Mouse (Mus musculus) neutrophil, adult 5-6 weeks (primary cell): ENCODE measurements around the gene Gm19426. TPM values are rescaled to one million over a fixed set of nuclear protein-coding genes. Genes with fewer than 3 reads are reported as not detected.

Source experiments
- ATAC-seq: fragments of 151-379, 151-347 bp; 2 replicates; pipeline ENCODE4 v1.8.0; 2017; ENCODE audit warnings: mild to moderate bottlenecking, moderate TSS enrichment; ENCODE audit not compliant: insufficient number of reproducible peaks, poor library complexity, low FRiP score, severe bottlenecking; ENCODE audit errors: extremely low read depth
- total RNA-seq: library from RNA; stranded (forward); fragments of 200-1000 nt; gene quantifications from 2 replicates; pipeline ENCODE4 v1.2.3, GENCODE M21; 2017

The Gm19426 gene
- total RNA-seq, 1 experiment from 2014 or later = not detected

GRCm38 (mm10) chr2:84758542-84759127, 15.2 kb upstream of the Gm19426 start:
- no peak for ATAC-seq

GRCm38 (mm10) chr2:84757026-84757682, 13.7 kb upstream of the Gm19426 start:
- ATAC-seq = no peak

- ATAC-seq = no peak
These were observed 12.8 kb upstream of the Gm19426 start for GRCm38 (mm10) chr2:84756245-84756644.

- ATAC-seq = no peak
These were observed 6.7 kb upstream of the Gm19426 start for GRCm38 (mm10) chr2:84750115-84750514.

GRCm38 (mm10) chr2:84744126-84744525, 671 bp upstream of the Gm19426 start:
- ATAC-seq = no peak

- no peak for ATAC-seq
These were observed 788 bp downstream of the Gm19426 start for GRCm38 (mm10) chr2:84742451-84743283.

GRCm38 (mm10) chr2:84741841-84742450, 1.5 kb downstream of the Gm19426 start:
- no peak for ATAC-seq

- ATAC-seq = no peak
These were observed 2.7 kb downstream of the Gm19426 start for GRCm38 (mm10) chr2:84740608-84741333.

- ATAC-seq = no peak
These were observed 5.1 kb downstream of the Gm19426 start for GRCm38 (mm10) chr2:84738271-84738911.

- ATAC-seq = no peak
These were observed 6.0 kb downstream of the Gm19426 start for GRCm38 (mm10) chr2:84737451-84737925.

- no peak for ATAC-seq
These were observed 6.9 kb downstream of the Gm19426 start for GRCm38 (mm10) chr2:84736312-84737161.

- no peak for ATAC-seq
These were observed 8.0 kb downstream of the Gm19426 start for GRCm38 (mm10) chr2:84735346-84735920.

GRCm38 (mm10) chr2:84734919-84735318, 8.5 kb downstream of the Gm19426 start:
- ATAC-seq = no peak

- no peak for ATAC-seq
These were observed 9.0 kb downstream of the Gm19426 start for GRCm38 (mm10) chr2:84734351-84734864.

- ATAC-seq = no peak
These were observed 9.7 kb downstream of the Gm19426 start, which contains the start of gene Ypel4 for GRCm38 (mm10) chr2:84733579-84734300. Ypel4 (plus strand) TSS chr2:84734058.

- no peak for ATAC-seq
These were observed 11.1 kb downstream of the Gm19426 start for GRCm38 (mm10) chr2:84732394-84732793.
